Mouse (Mus musculus) v-Abl transformed pro-B cells (cell line): ENCODE results near the gene Sag.
"Not testable (repeated sequence)": the region's sequence is repeated elsewhere in the genome, so short reads cannot be mapped to it uniquely, and the experiment has no call there.

Experiments used
- in situ Hi-C, 2 experiments: fragments of 400-800 bp; cut with MboI; formaldehyde crosslinking; loops; one replicate each; pipeline ENCODE4 v1.15.1; 2025; ENCODE audit not compliant: unreplicated experiment in 2 of 2

Gene Sag

DNA sequence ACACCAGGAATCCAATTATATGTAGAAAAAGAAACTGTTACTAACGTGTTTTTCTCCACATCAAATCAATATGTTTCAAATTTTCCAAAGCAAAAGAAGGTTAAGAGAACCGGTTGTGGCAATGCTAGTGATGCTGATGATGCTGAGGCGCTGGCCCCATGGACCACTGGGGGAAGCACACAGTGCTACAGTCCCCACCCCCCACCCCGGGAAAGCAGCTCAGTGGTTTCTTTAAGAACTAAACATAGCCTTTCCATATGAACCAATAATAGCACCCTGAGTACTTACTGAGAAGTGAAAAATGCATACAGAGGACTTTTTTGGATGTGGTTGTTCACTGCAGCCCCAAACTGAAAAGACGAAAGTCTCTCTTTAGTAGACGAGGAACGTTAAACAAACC is 7.9 kb downstream of the Sag start:
- in situ Hi-C loops: no loop called here

- in situ Hi-C loops: no loop called here
Measured at GRCm38 (mm10) chr1:87812061-87812460, 8.6 kb downstream of the Sag start.

DNA sequence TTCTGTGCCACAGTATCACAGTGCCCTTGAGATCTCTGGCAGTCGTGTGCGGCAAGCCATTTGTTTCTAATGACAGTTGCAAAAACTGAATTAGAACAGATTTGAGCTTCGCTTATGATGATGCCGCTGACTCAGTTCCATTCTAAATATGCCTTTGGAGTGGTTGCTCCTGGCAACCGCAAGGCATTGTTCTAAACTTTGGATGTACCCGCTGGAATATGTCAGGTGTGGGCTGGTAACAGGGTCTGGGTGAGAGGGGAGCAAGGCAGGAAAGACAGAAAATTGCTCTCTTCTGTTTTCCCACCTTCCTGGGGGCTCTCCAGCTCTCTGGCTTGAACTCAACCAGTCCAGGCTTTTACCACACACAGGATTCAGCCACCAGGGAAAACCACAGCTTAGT is 9.7 kb downstream of the Sag start:
- in situ Hi-C loops: no loop called here

DNA sequence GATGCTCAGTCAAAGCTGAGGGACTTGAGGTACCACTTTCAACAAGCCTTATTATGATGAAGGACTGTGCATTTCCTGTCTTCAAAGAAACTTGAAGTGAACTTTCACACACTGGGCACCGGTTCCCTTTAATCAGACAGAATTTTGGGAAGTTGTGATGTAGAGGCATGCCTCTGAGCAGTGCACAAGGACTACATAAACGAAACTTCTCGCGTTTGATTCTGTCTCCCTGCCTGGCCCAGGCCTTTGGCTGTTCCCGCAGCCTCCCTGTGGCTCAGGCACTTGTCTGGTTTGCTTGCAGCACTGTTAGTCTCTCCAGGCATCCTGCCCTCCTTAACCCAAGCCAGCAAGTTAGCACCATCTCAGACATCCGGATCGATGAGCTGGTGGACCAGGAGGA is 10.2 kb downstream of the Sag start:
- in situ Hi-C loops: no loop called here

GRCm38 (mm10) chr1:87824420-87824995 is 21.0 kb downstream of the Sag start:
- in situ Hi-C loops: no loop called here

- in situ Hi-C loops: no loop called here
Measured at GRCm38 (mm10) chr1:87825281-87825680, 21.8 kb downstream of the Sag start.

GRCm38 (mm10) chr1:87825991-87826390 is 22.5 kb downstream of the Sag start:
- in situ Hi-C loops: no loop called here

DNA sequence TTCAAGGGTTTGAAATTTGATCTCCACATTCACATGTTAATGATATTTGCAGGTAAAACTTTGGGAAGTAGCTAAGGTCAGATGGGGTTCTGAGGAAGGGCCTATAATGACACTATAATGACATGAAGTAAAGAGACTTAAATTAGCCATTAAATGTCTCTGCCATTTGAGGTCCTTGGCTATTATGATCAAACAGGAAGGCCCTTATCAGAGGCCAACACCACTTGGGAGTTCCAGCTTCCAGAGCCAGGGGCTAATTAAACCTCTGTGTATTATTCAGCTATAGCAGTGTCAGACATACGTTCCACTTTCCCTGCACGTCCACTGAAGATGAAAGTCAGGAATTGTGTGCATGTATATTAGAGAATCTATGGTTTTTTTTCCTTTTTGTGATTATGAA is 23.0 kb downstream of the Sag start:
- in situ Hi-C loops: no loop called here

DNA sequence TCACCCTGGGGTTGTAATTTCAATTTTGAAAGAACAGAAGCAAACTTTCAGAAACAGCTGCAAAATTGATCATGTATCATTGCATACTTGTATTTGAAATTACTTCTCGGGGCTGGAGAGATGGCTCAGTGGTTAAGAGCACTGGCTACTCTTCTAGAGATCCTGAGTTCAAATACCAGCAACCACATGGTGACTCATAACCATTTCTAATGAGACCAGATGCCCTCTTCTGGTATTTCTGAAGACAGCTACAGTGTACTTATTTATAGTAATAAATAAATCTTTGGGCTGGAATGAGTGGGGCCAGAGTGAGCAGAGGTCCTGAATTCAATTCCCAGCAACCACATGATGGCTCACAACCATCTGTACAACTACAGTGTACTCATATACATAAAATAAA is 24.0 kb downstream of the Sag start:
- in situ Hi-C loops: not testable (repeated sequence)

- in situ Hi-C loops: no loop called here
Measured at GRCm38 (mm10) chr1:87828185-87828584, 24.7 kb downstream of the Sag start.

- in situ Hi-C loops: no loop called here
Measured at GRCm38 (mm10) chr1:87828926-87829580, 25.6 kb downstream of the Sag start.

DNA sequence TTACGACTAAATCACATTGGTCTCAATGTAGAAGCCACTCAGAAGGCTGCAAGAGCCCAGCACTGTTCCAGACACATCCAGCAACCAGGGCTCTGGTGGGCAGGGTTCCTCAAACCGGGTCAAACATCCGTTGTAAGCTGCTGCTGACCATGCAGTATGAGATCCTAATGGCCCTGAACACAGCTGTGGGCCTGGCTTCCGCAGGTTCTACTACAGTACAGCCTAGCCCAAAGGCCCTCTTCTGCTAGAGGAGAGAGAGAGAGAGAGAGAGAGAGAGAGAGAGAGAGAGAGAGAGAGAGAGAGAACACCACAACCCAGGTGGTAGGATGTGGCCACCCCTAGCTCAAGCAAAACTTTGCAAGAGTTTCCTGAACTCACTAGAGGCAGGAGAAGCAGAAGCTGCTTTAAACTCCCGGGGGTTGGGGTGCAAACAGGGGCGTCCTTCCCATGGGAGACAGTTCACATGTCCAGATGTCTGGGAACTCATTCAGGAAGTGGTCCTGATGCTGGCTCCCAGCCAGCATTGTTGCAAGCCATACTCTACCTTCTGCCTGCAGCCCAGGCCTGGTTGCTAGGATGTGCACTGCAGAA is 26.2 kb downstream of the Sag start:
- in situ Hi-C loops: no loop called here

GRCm38 (mm10) chr1:87836453-87836852 is 33.0 kb downstream of the Sag start:
- in situ Hi-C loops: no loop called here

- in situ Hi-C loops: no loop called here
Measured at GRCm38 (mm10) chr1:87837018-87837417, 33.5 kb downstream of the Sag start.

DNA sequence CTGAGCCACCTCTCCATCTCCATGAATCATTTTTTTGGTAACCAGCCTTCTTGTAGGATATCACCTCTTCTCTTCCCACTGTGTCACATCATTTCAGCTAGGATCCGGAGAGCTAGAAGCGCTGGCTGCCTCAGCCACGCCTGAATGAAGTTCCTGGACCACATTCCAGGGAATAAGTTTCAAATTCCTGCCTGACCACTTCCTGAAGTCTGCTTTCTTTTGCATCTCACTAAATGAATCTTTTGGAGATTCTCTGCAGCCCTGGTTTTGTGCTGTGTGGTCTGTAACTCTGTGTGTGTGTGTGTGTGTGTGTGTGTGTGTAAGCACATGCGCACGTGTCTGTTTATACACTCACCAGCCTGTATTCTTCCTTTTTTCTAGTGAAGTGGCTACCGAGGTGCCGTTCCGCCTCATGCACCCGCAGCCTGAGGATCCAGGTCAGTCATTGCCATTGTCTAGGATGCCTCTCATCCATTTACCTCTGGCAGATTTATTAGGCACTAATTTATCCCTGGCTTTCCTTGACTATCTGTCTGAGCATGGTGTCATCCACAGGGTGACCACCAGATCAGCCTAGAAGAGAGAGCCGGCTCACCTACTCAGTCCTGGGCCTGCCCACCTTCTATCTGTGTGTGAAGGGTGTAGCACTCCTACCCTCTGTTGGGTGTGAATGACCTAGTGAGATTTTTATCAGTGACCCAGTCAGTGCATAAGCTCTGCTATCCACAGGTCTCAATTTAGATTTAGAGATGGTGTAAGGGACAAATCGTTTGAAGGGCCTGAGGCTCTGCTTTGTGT is 37.1 kb downstream of the Sag start:
- in situ Hi-C loops: no loop called here

DNA sequence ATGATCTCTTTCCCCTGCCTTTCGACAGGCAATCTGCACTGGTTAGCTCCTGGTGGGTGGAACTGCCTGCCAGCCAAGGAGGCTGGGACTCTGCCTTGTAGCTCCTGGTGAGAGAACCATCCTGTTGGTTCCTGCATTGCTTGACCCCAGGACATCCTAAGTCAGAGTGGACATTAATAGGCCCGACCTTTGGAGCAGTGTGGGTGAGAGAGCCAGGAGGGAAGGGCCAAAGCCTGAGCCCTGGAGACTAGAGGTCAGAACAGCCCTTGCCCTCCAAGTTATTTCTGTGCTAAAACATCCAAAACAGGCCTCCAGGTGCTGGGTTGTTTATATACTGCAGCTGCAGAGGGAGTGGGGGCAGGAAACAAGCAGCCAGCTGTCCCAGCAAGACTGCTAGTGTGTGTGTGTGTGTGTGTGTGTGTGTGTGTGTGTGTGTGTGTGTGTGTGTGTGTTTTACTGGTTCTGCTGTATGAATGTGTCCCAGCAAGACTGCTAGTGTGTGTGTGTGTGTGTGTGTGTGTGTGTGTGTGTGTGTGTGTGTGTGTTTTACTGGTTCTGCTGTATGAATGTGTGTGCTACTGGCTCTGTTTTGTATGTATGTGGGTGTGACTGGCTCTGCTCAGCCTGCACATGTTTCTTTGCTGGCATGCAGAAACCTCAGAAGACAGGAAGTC is 43.5 kb downstream of the Sag start:
- in situ Hi-C loops: no loop called here

GRCm38 (mm10) chr1:87847475-87848168 is 44.1 kb downstream of the Sag start:
- in situ Hi-C loops: no loop called here

DNA sequence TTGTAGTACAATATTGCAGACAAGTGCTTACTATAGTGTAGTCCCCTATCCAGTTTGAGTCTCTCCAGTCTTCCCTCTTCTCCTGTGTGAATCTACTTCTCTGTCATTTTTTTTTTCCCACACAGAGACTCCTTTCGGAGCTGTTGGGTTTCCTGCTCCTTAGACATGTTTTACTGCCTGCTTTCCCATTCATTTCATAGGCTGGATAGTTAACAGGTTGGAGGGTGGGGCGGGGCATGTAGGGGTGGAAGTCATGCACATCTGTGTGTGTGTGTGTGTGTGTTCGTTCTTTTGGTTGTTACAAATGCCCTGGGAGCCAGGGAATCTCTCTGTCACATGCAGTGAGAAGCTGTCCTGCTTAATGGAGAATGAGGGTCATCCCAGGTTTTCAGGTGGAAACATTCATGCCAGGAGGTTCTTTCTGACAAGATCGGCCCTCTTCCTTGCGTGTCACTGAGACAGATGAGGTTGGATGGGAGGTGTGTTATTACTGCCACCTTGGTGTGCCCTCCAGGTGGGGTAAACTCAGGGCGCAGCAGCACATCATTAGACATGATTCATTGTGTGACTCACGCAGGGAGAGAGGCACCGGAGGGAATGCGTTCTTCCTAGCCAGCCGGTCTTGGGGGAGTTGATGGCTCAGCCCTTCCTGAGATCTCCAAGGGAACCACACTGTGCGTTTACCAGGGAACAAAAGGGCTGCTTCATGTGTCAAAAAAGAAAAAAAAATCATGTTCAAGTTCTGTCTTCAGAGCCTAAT is 44.9 kb downstream of the Sag start:
- in situ Hi-C loops: no loop called here

DNA sequence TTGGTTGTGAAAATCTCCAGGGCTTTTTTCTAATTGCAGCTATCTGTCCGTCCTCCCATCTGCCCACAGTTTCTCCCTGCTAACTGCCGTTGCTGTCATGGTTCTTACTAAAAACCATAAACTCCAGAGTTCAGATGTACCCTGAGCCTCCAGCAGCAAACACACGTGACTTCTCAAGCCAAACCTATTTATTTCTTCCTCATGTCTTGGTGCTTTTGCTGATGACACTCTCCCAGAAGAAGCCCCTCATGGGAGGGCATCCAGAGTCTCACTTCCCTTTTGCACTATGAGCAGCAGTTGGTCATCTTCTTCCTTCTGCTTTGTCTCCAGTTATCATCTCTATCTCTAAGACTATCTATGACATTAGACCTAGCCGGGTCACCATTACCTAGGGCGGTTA is 45.8 kb downstream of the Sag start:
- in situ Hi-C loops: no loop called here

DNA sequence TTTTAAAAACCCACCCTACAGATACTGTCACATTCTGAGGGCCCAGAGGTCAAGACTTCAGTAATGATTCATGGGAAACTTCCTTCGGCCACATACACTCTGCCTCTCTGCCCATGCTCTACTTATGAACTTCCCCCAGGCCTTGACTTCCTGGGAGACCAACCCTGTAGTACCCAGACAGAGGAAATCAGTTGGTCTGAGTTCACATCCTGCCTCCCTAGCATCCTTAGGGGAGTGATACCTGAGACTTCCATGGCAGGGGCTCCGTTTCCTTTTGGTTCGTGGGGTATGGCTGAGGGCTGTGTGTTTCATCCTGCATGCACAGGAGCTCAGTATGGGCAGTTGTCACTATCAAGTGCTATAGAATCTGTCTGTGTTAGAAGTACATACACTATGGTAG is 47.9 kb downstream of the Sag start:
- in situ Hi-C loops: loop anchor here in 1 of 2 experiments (10.0 kb wide), 2 partner anchors 63 to 197 kb away; no protein-coding TSS in a partner anchor
